Mouse (Mus musculus): ENCODE results near the gene Chmp4b.

DNA sequence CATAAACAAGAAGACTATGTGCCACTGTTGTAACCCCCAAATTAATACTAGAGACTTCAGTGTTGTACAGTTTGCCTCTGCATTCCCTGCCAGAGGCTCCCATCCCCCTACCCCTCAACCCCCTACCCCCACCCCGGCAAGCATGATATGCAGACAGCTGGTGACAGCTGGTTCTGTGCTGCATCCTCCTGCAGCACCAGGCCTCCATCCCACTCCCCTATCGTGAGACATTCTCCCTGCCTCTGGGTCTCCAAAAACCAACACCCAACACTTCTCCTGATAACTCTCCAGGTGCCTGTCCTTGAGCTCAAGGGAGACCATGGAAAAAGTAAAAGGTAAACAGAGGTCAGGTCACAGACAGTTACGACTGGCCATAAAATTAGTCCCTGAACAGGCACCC lies 78.2 kb downstream of the Chmp4b start:
- no peak for TF ChIP-seq CTCF (IDR thresholded peaks at IDR 0.05; ENCODE audit: low read depth, low read length)
- no peak for TF ChIP-seq POLR2A (IDR thresholded peaks at IDR 0.05; ENCODE audit: extremely low read depth, insufficient read depth, low read length)

Measured in liver, adult 2 months (tissue).